Mouse (Mus musculus): ENCODE measurements around the gene Coq10b. TPM values are rescaled to one million over a fixed set of nuclear protein-coding genes. Genes with fewer than 3 reads are reported as not detected.
A peak's percentile ranks its signal among the peaks of the same experiment; 100 is the strongest.
"Not testable (repeated sequence)": the region's sequence is repeated elsewhere in the genome, so short reads cannot be mapped to it uniquely, and the experiment has no call there.

The Coq10b gene
- polyA plus RNA-seq, 2 experiments: 12.2 to 19.1 TPM

DNA sequence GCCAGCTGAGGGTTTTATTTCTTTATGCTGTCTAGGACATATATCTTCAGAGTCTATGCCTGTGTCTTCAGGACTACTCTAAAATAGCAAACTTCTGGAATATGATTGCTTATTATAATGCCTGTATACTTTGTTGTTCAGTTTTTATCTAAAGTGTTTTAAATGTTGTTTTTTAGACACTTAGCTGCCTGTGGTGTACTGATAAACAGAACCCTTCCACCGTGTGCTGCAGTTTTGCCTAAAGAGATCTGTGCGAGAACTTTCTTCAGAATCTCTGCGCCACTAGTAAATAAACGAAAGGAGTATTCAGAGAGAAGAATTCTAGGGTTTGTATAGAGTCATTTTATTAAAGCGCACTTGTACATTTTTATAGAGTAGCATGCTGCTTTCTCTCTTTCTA lies 8.5 kb downstream of the Coq10b start:
- DNase-seq (ENCODE audit: low spot score): no peak
- H3K9ac ChIP-seq (ENCODE audit: low read depth, low read length, severe bottlenecking): no peak overlapping the region
- H3K27ac ChIP-seq (replicated peaks; ENCODE audit: low read depth, low read length): no peak overlapping the region
- H3K4me2 ChIP-seq (replicated peaks; ENCODE audit: low read depth, low read length, severe bottlenecking): no peak overlapping the region
- no peak overlapping the region for H3K4me3 ChIP-seq (replicated peaks; ENCODE audit: low read length)
- H3K9me3 ChIP-seq (ENCODE audit: control insufficient read depth, low read length): no peaks in the 10 kb centered on the region
- TF ChIP-seq POLR2A (IDR thresholded peaks at IDR 0.05; ENCODE audit: borderline replicate concordance, extremely low read depth, insufficient read depth, insufficient read length): no peak
- WGBS: 85% methylated on average over 5 of the region's 5 CpGs
- no peaks in the 10 kb centered on the region for H3K4me1 ChIP-seq (ENCODE audit: control insufficient read depth, insufficient read depth, low read length)
- H3K36me3 ChIP-seq (ENCODE audit: control insufficient read depth, insufficient read depth, low read length): peaks cover 30% of the 10 kb centered on the region
- no peaks in the 10 kb centered on the region for H3K27me3 ChIP-seq (ENCODE audit: control insufficient read depth, insufficient read depth, low read length)
- ATAC-seq (ENCODE audit: low FRiP score, low read depth): no peak

DNA sequence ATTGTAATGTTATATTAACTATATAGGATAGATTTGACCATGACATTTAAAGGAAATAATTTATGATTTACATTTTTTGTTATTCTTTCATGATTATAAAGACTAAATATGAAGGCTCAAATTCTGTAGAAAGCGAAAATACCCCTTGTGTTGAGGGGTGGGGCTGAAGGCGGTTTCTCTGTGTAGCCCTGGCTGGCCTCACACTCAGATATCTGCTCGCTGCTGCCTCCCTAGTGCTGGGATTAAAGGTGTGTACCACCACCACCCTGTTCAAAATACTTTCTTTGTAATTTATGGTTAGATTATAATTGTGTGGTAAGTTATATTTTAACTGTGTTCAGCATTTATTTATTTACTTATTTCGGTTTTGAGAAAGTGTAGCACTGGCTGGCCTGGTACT lies 9.2 kb downstream of the Coq10b start:
- H3K27me3 ChIP-seq (ENCODE audit: control insufficient read depth, insufficient read depth, low read length): no peaks in the 10 kb centered on the region
- no peak overlapping the region for H3K4me2 ChIP-seq (replicated peaks; ENCODE audit: low read depth, low read length, severe bottlenecking)
- H3K9me3 ChIP-seq (ENCODE audit: control insufficient read depth, low read length): no peaks in the 10 kb centered on the region
- H3K4me1 ChIP-seq (ENCODE audit: control insufficient read depth, insufficient read depth, low read length): no peaks in the 10 kb centered on the region
- DNase-seq (ENCODE audit: low spot score) (no peak), ATAC-seq (ENCODE audit: low FRiP score, low read depth) (no peak)
- H3K36me3 ChIP-seq (ENCODE audit: control insufficient read depth, insufficient read depth, low read length): peaks cover 36% of the 10 kb centered on the region
- H3K4me3 ChIP-seq (replicated peaks; ENCODE audit: low read length): no peak overlapping the region
- 89% methylated on average over 4 of the region's 4 CpGs for WGBS
- no peak for TF ChIP-seq POLR2A (IDR thresholded peaks at IDR 0.05; ENCODE audit: borderline replicate concordance, extremely low read depth, insufficient read depth, insufficient read length)
- no peak overlapping the region for H3K9ac ChIP-seq (ENCODE audit: low read depth, low read length, severe bottlenecking)
- no peak overlapping the region for H3K27ac ChIP-seq (replicated peaks; ENCODE audit: low read depth, low read length)

DNA sequence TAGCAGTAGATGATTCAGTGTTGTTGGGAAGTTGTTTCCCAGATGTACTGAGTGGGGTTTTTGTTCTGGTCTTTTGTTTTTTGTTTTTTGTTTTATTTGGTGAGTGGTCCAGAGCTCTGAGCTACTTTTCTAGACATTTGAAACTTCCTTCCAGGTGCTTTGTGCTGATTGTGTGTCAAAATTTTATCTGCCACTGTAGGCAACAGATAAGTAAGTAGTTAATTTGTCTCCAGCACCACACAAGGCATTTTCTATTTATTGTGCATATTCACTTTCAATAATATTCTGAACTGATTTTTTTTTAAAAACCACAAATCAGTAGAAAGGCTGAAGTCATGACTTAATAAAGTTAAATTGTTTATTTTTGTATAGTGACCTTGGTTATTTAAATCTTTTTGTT lies 19.8 kb downstream of the Coq10b start:
- not testable (repeated sequence) for H3K4me3 ChIP-seq (replicated peaks; ENCODE audit: low read length); H3K27ac ChIP-seq (replicated peaks; ENCODE audit: low read depth, low read length); H3K9ac ChIP-seq (ENCODE audit: low read depth, low read length, severe bottlenecking); DNase-seq (ENCODE audit: low spot score); H3K4me2 ChIP-seq (replicated peaks; ENCODE audit: low read depth, low read length, severe bottlenecking); H3K4me1 ChIP-seq (ENCODE audit: control insufficient read depth, insufficient read depth, low read length); H3K27me3 ChIP-seq (ENCODE audit: control insufficient read depth, insufficient read depth, low read length); H3K9me3 ChIP-seq (ENCODE audit: control insufficient read depth, low read length); ATAC-seq (ENCODE audit: low FRiP score, low read depth)
- H3K36me3 ChIP-seq (ENCODE audit: control insufficient read depth, insufficient read depth, low read length): peaks cover 47% of the 10 kb centered on the region

DNA sequence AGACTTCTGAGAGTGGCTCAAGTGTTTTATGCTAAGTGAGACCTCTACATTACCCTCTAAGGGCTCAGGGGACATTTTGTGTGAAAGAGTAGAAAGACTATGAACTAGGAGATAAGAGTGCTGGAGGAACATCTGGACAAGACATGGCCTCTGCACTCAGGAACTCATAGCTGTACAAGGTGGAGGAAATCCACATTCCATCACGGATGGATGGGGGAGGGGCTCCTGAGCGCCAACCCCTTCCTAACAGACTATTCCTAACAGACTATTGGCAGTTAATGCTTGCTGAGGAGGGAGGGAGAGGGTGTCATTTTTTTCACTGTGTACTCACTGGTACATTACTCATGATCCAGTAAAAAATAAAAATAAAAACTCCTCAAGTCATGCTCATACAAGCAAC lies 22.2 kb downstream of the Coq10b start:
- H3K36me3 ChIP-seq (ENCODE audit: control insufficient read depth, insufficient read depth, low read length): peaks cover 51% of the 10 kb centered on the region
- H3K4me2 ChIP-seq (replicated peaks; ENCODE audit: low read depth, low read length, severe bottlenecking): no peak overlapping the region
- H3K9me3 ChIP-seq (ENCODE audit: control insufficient read depth, low read length): no peaks in the 10 kb centered on the region
- H3K9ac ChIP-seq (ENCODE audit: low read depth, low read length, severe bottlenecking): no peak overlapping the region
- no peaks in the 10 kb centered on the region for H3K27me3 ChIP-seq (ENCODE audit: control insufficient read depth, insufficient read depth, low read length)
- DNase-seq (ENCODE audit: low spot score) (no peak), ATAC-seq (ENCODE audit: low FRiP score, low read depth) (0 out of 2 replicates have a peak, but pooled peaks have one; percentile 34)
- no peaks in the 10 kb centered on the region for H3K4me1 ChIP-seq (ENCODE audit: control insufficient read depth, insufficient read depth, low read length)
- no peak overlapping the region for H3K27ac ChIP-seq (replicated peaks; ENCODE audit: low read depth, low read length)
- H3K4me3 ChIP-seq (replicated peaks; ENCODE audit: low read length): no peak overlapping the region
- WGBS: 33% methylated on average over 2 of the region's 2 CpGs
- no peak for TF ChIP-seq POLR2A (IDR thresholded peaks at IDR 0.05; ENCODE audit: borderline replicate concordance, extremely low read depth, insufficient read depth, insufficient read length)

DNA sequence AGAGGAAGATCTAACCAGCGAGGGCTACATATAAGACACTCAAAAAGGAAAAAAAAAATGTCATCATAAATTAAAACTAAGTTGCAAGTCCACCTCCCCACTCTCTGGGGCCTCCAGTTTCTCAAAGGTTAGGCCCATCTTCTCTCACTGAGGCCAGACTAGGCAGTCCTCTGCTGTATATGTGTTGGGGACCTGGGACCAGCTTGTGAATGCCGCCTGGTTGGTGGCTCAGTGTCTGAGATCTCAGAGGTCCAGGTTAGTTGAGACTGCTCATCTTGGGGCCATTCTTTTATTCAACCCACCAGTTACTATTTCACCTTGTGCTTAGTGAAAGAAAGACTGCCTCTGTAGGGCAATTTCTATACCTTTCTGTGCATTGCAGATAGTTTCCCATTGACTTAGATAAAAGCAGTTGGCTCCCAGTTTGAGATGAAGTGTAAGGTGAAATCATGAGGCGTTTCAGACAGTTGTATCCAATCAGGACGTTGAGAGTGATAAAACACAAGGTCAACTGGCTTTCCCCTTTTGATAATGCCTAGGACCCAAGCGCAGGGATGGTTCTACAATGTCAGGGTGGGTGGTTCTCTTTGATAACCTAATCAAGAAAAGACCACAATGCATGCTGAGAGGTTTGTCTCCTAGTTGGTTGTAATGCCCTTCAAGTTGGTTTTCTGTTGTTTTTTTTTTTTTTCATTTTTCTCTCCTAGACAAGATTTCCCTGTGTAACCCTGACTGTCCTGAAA lies 23.3 kb downstream of the Coq10b start:
- Histone ChIP-seq H3K27ac (replicated peaks; ENCODE audit: low read depth, low read length) (no peak overlapping the region), H3K36me3 (ENCODE audit: control insufficient read depth, insufficient read depth, low read length) (peaks cover 56% of the 10 kb centered on the region), H3K4me2 (replicated peaks; ENCODE audit: low read depth, low read length, severe bottlenecking) (no peak overlapping the region), H3K9me3 (ENCODE audit: control insufficient read depth, low read length) (no peaks in the 10 kb centered on the region), H3K9ac (ENCODE audit: low read depth, low read length, severe bottlenecking) (no peak overlapping the region), H3K4me3 (replicated peaks; ENCODE audit: low read length) (no peak overlapping the region), H3K27me3 (ENCODE audit: control insufficient read depth, insufficient read depth, low read length) (no peaks in the 10 kb centered on the region), H3K4me1 (ENCODE audit: control insufficient read depth, insufficient read depth, low read length) (no peaks in the 10 kb centered on the region)
- TF ChIP-seq POLR2A (IDR thresholded peaks at IDR 0.05; ENCODE audit: borderline replicate concordance, extremely low read depth, insufficient read depth, insufficient read length): no peak
- DNase-seq (ENCODE audit: low spot score) (no peak), ATAC-seq (ENCODE audit: low FRiP score, low read depth) (no peak)
- 72% methylated on average over 5 of the region's 5 CpGs for WGBS

DNA sequence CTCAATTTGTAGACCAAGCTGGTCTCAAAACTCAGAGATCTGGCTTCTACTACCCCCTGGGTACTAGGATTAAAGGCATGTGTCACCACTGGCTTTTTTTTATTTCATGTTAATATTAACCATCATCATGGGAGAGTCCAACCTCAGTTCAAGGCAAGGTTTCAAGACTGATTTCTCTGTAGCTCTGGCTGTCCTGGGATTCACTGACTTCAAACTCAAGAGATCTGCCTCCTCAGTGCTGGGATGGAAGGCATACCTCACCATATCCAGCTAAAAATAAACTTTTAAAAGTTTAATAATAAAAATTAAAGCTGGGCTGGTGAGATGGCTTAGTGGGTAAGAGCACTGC lies 23.8 kb downstream of the Coq10b start:
- H3K27ac ChIP-seq (replicated peaks; ENCODE audit: low read depth, low read length): no peak overlapping the region
- H3K4me3 ChIP-seq (replicated peaks; ENCODE audit: low read length): no peak overlapping the region
- peaks cover 56% of the 10 kb centered on the region for H3K36me3 ChIP-seq (ENCODE audit: control insufficient read depth, insufficient read depth, low read length)
- no peaks in the 10 kb centered on the region for H3K9me3 ChIP-seq (ENCODE audit: control insufficient read depth, low read length)
- no peaks in the 10 kb centered on the region for H3K4me1 ChIP-seq (ENCODE audit: control insufficient read depth, insufficient read depth, low read length)
- no peak for ATAC-seq (ENCODE audit: low FRiP score, low read depth)
- H3K27me3 ChIP-seq (ENCODE audit: control insufficient read depth, insufficient read depth, low read length): no peaks in the 10 kb centered on the region
- no peak overlapping the region for H3K9ac ChIP-seq (ENCODE audit: low read depth, low read length, severe bottlenecking)
- DNase-seq (ENCODE audit: low spot score): no peak
- TF ChIP-seq POLR2A (IDR thresholded peaks at IDR 0.05; ENCODE audit: borderline replicate concordance, extremely low read depth, insufficient read depth, insufficient read length): no peak
- H3K4me2 ChIP-seq (replicated peaks; ENCODE audit: low read depth, low read length, severe bottlenecking): no peak overlapping the region

Data from limb, embryonic 14.5 days (tissue).